Mouse (Mus musculus): Measurements from ENCODE around the gene Hacl1. TPM values are rescaled to one million over a fixed set of nuclear protein-coding genes. Genes with fewer than 3 reads are reported as not detected.
"Not testable (repeated sequence)": the region's sequence is repeated elsewhere in the genome, so short reads cannot be mapped to it uniquely, and the experiment has no call there.

Hacl1 gene
- polyA plus RNA-seq, 1 experiment from 2014 or later = 8.7 TPM

GRCm38 (mm10) chr14:31613671-31614070, 27.4 kb downstream of the Hacl1 start:
- H3K4me2 ChIP-seq (replicated peaks) = no peak overlapping the region
- H3K36me3 ChIP-seq = no peaks in the 10 kb centered on the region
- no peaks in the 10 kb centered on the region for H3K27me3 ChIP-seq
- 85% methylated on average over 5 of the region's 5 CpGs for WGBS
- H3K27ac ChIP-seq (replicated peaks) = no peak overlapping the region
- H3K4me3 ChIP-seq = no peak overlapping the region
- H3K9me3 ChIP-seq = no peaks in the 10 kb centered on the region
- H3K9ac ChIP-seq (replicated peaks) = no peak overlapping the region
- ATAC-seq (ENCODE audit: low FRiP score, low read depth) = no peak
- no peaks in the 10 kb centered on the region for H3K4me1 ChIP-seq

- H3K27me3 ChIP-seq = no peaks in the 10 kb centered on the region
- 63% methylated on average over 4 of the region's 4 CpGs for WGBS
- no peaks in the 10 kb centered on the region for H3K4me1 ChIP-seq
- H3K9ac ChIP-seq (replicated peaks) = no peak overlapping the region
- no peaks in the 10 kb centered on the region for H3K9me3 ChIP-seq
- no peak overlapping the region for H3K4me3 ChIP-seq
- H3K36me3 ChIP-seq = no peaks in the 10 kb centered on the region
- ATAC-seq (ENCODE audit: low FRiP score, low read depth) = no peak
- H3K27ac ChIP-seq (replicated peaks) = no peak overlapping the region
- H3K4me2 ChIP-seq (replicated peaks) = no peak overlapping the region
These were observed 29.1 kb downstream of the Hacl1 start for GRCm38 (mm10) chr14:31611986-31612385.

GRCm38 (mm10) chr14:31605514-31605913, 35.6 kb downstream of the Hacl1 start:
- no peaks in the 10 kb centered on the region for H3K9me3 ChIP-seq
- H3K36me3 ChIP-seq = no peaks in the 10 kb centered on the region
- no peak overlapping the region for H3K4me3 ChIP-seq
- H3K27me3 ChIP-seq = no peaks in the 10 kb centered on the region
- H3K4me1 ChIP-seq = no peaks in the 10 kb centered on the region
- WGBS = 63% methylated on average over 6 of the region's 6 CpGs
- H3K27ac ChIP-seq (replicated peaks) = no peak overlapping the region
- no peak for ATAC-seq (ENCODE audit: low FRiP score, low read depth)
- no peak overlapping the region for H3K9ac ChIP-seq (replicated peaks)
- H3K4me2 ChIP-seq (replicated peaks) = no peak overlapping the region

- Histone ChIP-seq H3K4me2 (replicated peaks) (no peak overlapping the region), H3K27ac (replicated peaks) (no peak overlapping the region), H3K9me3 (no peaks in the 10 kb centered on the region), H3K27me3 (no peaks in the 10 kb centered on the region), H3K4me3 (no peak overlapping the region), H3K36me3 (no peaks in the 10 kb centered on the region), H3K4me1 (no peaks in the 10 kb centered on the region), H3K9ac (replicated peaks) (no peak overlapping the region)
- ATAC-seq (ENCODE audit: low FRiP score, low read depth) = no peak
- WGBS = 84% methylated on average over 5 of the region's 5 CpGs
These were observed 36.2 kb downstream of the Hacl1 start for GRCm38 (mm10) chr14:31604916-31605315.

GRCm38 (mm10) chr14:31602616-31602979, 38.5 kb downstream of the Hacl1 start:
- H3K9me3 ChIP-seq; H3K4me1 ChIP-seq; H3K4me2 ChIP-seq (replicated peaks); H3K9ac ChIP-seq (replicated peaks); H3K4me3 ChIP-seq; H3K27me3 ChIP-seq; H3K36me3 ChIP-seq; ATAC-seq (ENCODE audit: low FRiP score, low read depth); H3K27ac ChIP-seq (replicated peaks): not testable (repeated sequence)
- 85% methylated on average over 6 of the region's 6 CpGs for WGBS

- no peak overlapping the region for H3K4me2 ChIP-seq (replicated peaks)
- WGBS = 91% methylated on average over 14 of the region's 14 CpGs
- H3K9me3 ChIP-seq = no peaks in the 10 kb centered on the region
- no peaks in the 10 kb centered on the region for H3K4me1 ChIP-seq
- no peak overlapping the region for H3K9ac ChIP-seq (replicated peaks)
- no peak for ATAC-seq (ENCODE audit: low FRiP score, low read depth)
- H3K4me3 ChIP-seq = no peak overlapping the region
- no peaks in the 10 kb centered on the region for H3K27me3 ChIP-seq
- H3K27ac ChIP-seq (replicated peaks) = no peak overlapping the region
- H3K36me3 ChIP-seq = no peaks in the 10 kb centered on the region
These were observed 39.0 kb downstream of the Hacl1 start for GRCm38 (mm10) chr14:31601908-31602615.

- no peak for ATAC-seq (ENCODE audit: low FRiP score, low read depth)
- no peak overlapping the region for H3K9ac ChIP-seq (replicated peaks)
- H3K4me1 ChIP-seq = no peaks in the 10 kb centered on the region
- H3K27ac ChIP-seq (replicated peaks) = no peak overlapping the region
- H3K4me2 ChIP-seq (replicated peaks) = no peak overlapping the region
- no peak overlapping the region for H3K4me3 ChIP-seq
- no peaks in the 10 kb centered on the region for H3K9me3 ChIP-seq
- H3K27me3 ChIP-seq = no peaks in the 10 kb centered on the region
- 92% methylated on average over 4 of the region's 4 CpGs for WGBS
- H3K36me3 ChIP-seq = no peaks in the 10 kb centered on the region
These were observed 43.6 kb downstream of the Hacl1 start for GRCm38 (mm10) chr14:31597446-31597845.

- no peak for ATAC-seq (ENCODE audit: low FRiP score, low read depth)
- no peak overlapping the region for H3K27ac ChIP-seq (replicated peaks)
- no peak overlapping the region for H3K4me3 ChIP-seq
- no peak overlapping the region for H3K9ac ChIP-seq (replicated peaks)
- no peaks in the 10 kb centered on the region for H3K9me3 ChIP-seq
- H3K27me3 ChIP-seq = no peaks in the 10 kb centered on the region
- 81% methylated on average over 7 of the region's 7 CpGs for WGBS
- H3K4me2 ChIP-seq (replicated peaks) = no peak overlapping the region
- H3K4me1 ChIP-seq = no peaks in the 10 kb centered on the region
- H3K36me3 ChIP-seq = no peaks in the 10 kb centered on the region
These were observed 44.7 kb downstream of the Hacl1 start for GRCm38 (mm10) chr14:31596408-31596807.

- H3K27ac ChIP-seq (replicated peaks) = no peak overlapping the region
- H3K27me3 ChIP-seq = no peaks in the 10 kb centered on the region
- 82% methylated on average over 3 of the region's 3 CpGs for WGBS
- no peak overlapping the region for H3K4me3 ChIP-seq
- H3K9me3 ChIP-seq = no peaks in the 10 kb centered on the region
- H3K9ac ChIP-seq (replicated peaks) = no peak overlapping the region
- H3K4me2 ChIP-seq (replicated peaks) = no peak overlapping the region
- H3K4me1 ChIP-seq = no peaks in the 10 kb centered on the region
- H3K36me3 ChIP-seq = no peaks in the 10 kb centered on the region
- no peak for ATAC-seq (ENCODE audit: low FRiP score, low read depth)
These were observed 46.4 kb downstream of the Hacl1 start for GRCm38 (mm10) chr14:31594693-31595092.

GRCm38 (mm10) chr14:31593036-31593435, 48.0 kb downstream of the Hacl1 start:
- no peaks in the 10 kb centered on the region for H3K4me1 ChIP-seq
- no peak for ATAC-seq (ENCODE audit: low FRiP score, low read depth)
- H3K27ac ChIP-seq (replicated peaks) = no peak overlapping the region
- no peak overlapping the region for H3K4me2 ChIP-seq (replicated peaks)
- no peaks in the 10 kb centered on the region for H3K27me3 ChIP-seq
- H3K36me3 ChIP-seq = no peaks in the 10 kb centered on the region
- no peaks in the 10 kb centered on the region for H3K9me3 ChIP-seq
- H3K4me3 ChIP-seq = no peak overlapping the region
- no peak overlapping the region for H3K9ac ChIP-seq (replicated peaks)
- WGBS = 79% methylated on average over 2 of the region's 2 CpGs

GRCm38 (mm10) chr14:31591243-31591642, 49.8 kb downstream of the Hacl1 start, which contains the start of gene Colq:
Colq (minus strand) TSS chr14:31591343.
- Histone ChIP-seq H3K4me2 (replicated peaks) (no peak within 1 kb of the TSS), H3K4me1 (no peaks in the 10 kb centered on the region), H3K9ac (replicated peaks) (no peak within 1 kb of the TSS), H3K27me3 (no peaks in the 10 kb centered on the region), H3K4me3 (no peak within 1 kb of the TSS), H3K36me3 (no peaks in the 10 kb centered on the region), H3K9me3 (no peaks in the 10 kb centered on the region), H3K27ac (replicated peaks) (no peak within 1 kb of the TSS)
- no peak for ATAC-seq (ENCODE audit: low FRiP score, low read depth)
- WGBS = 86% methylated on average over 3 of the region's 3 CpGs

GRCm38 (mm10) chr14:31586451-31586850, 54.6 kb downstream of the Hacl1 start:
- WGBS = 87% methylated on average over 8 of the region's 8 CpGs
- no peak overlapping the region for H3K4me3 ChIP-seq
- H3K4me2 ChIP-seq (replicated peaks) = no peak overlapping the region
- ATAC-seq (ENCODE audit: low FRiP score, low read depth) = no peak
- H3K27me3 ChIP-seq = no peaks in the 10 kb centered on the region
- H3K9ac ChIP-seq (replicated peaks) = no peak overlapping the region
- H3K9me3 ChIP-seq = no peaks in the 10 kb centered on the region
- H3K4me1 ChIP-seq = no peaks in the 10 kb centered on the region
- H3K36me3 ChIP-seq = no peaks in the 10 kb centered on the region
- no peak overlapping the region for H3K27ac ChIP-seq (replicated peaks)

GRCm38 (mm10) chr14:31583082-31583481, 58.0 kb downstream of the Hacl1 start:
- Histone ChIP-seq H3K9ac (replicated peaks) (no peak overlapping the region), H3K4me1 (no peaks in the 10 kb centered on the region), H3K27ac (replicated peaks) (no peak overlapping the region), H3K4me3 (no peak overlapping the region), H3K36me3 (no peaks in the 10 kb centered on the region), H3K4me2 (replicated peaks) (no peak overlapping the region), H3K9me3 (no peaks in the 10 kb centered on the region), H3K27me3 (no peaks in the 10 kb centered on the region)
- ATAC-seq (ENCODE audit: low FRiP score, low read depth) = no peak
- WGBS = 89% methylated on average over 9 of the region's 9 CpGs

Measured in midbrain, embryonic 12.5 days (tissue).